Mouse (Mus musculus) adrenal gland, adult (tissue): ENCODE data around the gene Ppip5k1.
"Not testable (repeated sequence)": the region's sequence is repeated elsewhere in the genome, so short reads cannot be mapped to it uniquely, and the experiment has no call there.

Experiments
- DNase-seq, 2 experiments: peaks; one replicate each; pipeline ENCODE4 v3.0.0; 2022 to 2023; ENCODE audit warnings: low spot score in 1 of 2; ENCODE audit not compliant: inconsistent age in 2 of 2

The Ppip5k1 gene

DNA sequence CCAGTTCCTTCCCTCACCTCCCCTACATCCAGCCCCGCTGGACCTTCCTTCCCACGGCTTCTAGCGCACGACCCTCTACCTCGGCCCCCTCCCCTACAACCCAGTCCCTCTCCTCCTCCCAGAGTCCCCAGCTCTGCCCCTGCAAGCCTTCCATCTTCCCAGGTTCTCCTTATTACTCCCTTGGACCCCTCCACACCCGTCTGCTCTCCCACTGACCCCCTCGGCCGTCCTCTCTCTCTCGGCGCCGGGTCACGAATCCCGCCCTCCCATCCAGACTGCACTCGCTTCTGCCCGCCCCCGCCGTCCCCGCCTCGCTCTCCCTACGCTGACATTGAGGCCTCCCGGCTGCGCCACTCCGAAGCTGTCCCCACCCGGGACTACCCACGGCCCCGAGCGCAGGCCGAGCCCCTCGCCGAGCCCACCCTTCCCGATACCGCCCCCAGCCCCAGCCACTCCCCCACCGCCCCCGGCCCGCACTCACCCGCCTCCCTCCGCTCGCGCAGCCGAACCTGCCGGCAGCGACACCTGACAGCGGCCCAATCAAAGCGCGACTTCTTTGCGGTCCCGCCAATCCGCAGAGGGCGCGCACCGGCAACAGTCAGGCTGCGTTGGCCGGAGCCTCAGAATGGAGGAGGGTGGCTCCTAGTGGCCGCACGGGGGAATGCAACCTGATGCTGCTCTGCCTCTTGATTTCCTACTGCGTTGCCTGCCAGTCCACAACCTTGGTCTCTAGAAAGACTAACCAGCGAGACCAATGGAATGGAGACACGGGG is at the start of gene Ppip5k1:
Ppip5k1 (minus strand) TSS at position 577 of the 773 bp plus-strand sequence.
- DNase-seq: peak; percentile 97 to 99

DNA sequence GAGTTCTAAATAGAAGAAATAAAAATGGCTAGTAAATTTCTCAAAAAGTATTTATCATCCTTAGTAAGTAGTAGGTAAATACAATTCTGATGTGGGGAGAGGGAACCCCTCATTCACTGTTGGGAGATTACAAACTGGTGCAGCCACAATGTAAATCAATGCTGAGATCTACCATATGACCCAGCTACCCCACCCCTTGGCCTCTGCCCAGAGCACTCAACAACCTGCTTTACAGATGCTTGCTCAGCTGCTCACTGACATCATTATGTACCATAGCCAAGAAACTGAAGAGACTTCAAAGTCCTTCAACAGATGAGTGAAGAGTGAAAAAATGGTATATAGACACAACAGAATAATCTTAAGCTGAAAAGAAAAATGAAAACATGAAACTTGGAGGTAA is 48.1 kb upstream of the Ppip5k1 start:
- DNase-seq: no peak

DNA sequence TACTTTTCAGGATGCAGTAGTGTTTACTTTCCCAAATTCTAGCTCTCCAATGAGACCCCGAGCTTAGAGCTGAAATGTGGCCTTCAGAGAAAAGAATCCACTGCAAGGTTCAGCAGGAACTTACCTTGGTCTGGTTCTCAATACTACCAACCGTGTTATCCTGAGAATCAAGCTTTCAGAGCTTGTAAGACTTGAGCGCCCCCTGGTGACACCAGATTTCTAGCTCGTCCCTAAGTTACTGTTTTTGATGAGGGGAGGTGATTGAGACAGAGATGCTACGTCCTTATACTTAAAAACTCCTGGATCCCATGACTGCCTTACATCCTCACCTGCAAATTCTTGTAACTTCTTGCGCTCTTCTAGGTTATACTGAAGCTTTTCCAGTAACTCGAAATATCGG is 41.4 kb upstream of the Ppip5k1 start:
- peak; percentile 73 to 93 for DNase-seq

DNA sequence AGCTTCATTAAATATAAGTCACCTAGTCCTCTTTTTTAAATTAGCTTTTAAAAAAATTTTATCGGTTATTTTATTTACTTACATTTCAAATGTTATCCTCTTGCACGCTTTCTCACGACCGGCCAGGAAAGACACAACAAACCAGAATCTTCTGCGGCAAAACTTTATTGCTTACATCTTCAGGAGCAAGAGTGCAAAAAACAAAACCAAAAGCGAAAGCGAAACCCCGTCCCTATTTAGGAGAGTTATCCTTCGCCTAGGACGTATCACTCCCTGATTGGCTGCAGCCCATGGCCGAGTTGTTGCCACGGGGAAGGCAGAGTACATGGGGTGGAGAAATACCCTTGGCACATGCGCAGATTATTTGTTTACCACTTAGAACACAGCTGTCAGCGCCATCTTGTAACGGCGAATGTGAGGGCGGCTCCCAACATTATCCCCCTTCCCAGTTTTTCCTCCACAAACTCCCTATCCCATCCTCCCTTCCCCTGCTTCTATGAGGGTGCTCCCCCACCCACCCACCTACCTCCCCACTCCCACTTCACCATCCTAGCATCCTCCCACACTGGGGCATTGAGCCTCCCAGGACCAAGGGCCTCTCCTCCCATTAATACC is 31.9 kb upstream of the Ppip5k1 start, which contains the start of gene Strc:
Strc (minus strand) TSS at position 208 of the 615 bp plus-strand sequence.
- DNase-seq: not testable (repeated sequence)

DNA sequence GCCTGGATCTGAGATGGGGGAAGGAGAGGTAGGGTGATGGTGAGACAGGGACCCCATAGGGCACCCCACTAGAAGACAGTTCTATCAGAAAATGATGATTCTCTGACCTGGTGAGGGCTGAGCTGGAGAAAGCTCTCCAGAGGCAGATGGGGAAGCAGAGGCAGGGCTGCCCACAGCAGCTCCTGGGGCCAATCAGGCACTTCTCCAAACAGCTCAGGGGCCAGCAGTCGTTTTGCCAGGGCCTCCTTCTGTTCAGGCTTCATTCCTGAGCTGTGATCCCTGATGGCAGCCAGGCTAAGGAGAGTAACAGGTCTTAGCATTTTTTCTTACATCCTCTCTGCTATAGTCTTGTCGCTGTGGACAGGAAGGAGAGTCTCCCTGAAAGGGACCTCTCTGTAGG is 19.6 kb upstream of the Ppip5k1 start:
- no peak for DNase-seq

DNA sequence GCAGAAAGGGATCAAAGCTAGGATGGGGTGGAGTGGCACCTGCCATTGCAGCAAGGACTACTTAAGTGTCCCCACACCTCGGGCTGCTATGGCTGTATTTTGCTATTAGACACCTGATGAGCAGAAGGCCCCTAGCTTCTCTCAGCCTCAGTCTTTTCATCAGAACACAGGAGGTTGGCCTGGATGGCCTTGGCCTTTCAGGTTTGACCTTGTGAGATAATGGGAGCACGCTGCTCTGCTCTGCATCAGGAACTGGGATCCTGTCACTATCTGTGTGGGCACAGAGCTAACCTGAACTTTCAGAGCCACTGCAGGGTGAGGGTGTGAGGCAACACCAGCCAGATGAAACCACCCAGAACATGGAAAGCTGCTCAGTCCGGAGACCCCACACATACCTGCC is 17.1 kb upstream of the Ppip5k1 start:
- DNase-seq: peak; percentile 70 to 75

DNA sequence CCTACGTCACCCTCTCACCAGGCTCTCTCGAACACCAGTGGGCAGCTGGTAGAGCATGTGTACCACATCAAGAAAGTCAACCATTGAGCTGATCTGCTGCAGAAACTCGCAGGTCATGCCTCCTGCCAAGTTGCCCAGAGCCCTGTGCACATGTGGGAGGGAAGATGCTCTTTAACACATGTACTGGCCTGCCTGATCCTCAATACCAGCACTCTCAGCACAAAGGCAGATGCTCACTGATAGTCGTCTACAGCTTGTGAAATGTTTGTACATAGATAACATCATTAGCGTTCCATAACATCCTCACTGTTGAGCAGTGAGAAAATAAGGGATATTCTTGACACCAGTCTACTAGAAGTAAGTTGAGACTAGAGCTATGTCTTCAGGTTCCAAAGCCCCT is 15.7 kb upstream of the Ppip5k1 start:
- no peak for DNase-seq

DNA sequence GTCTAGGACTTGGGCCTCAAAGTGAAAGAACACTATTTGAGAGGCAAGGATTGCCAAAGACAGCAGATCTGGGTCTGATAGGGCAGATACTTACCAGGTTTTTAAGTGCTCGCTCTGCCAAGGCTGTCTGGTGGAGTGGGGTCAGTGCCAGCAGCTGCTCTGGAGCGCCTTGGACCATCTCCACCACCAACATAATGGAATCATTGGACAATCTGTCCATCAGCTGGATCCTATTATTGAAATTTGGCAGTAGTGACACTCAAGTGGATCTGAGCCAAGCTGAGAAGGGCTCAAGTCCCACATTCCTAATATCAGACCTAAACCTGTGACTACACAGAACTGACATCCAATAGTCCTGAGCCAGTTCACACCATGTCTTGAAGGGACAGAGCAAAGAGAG is 13.6 kb upstream of the Ppip5k1 start:
- DNase-seq: no peak

DNA sequence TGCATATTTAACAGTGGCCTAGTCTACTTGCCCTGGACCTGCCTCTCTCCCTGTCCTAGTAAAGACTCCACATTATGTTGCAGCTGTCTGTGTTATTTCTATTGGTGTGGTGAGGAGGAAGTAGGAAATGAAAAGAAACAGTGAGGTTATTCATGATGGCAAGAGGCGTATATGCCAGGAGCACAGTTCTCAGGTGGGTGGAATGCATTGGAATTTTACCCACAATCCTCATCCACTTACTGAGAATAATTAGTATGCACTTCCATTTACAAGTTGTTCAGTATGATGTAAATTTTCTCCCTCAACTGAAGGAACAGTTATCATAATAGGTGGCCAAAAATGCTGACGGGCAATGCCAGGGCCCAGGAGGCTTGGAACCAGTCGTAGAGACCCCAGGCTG is 8.5 kb upstream of the Ppip5k1 start:
- DNase-seq: no peak

DNA sequence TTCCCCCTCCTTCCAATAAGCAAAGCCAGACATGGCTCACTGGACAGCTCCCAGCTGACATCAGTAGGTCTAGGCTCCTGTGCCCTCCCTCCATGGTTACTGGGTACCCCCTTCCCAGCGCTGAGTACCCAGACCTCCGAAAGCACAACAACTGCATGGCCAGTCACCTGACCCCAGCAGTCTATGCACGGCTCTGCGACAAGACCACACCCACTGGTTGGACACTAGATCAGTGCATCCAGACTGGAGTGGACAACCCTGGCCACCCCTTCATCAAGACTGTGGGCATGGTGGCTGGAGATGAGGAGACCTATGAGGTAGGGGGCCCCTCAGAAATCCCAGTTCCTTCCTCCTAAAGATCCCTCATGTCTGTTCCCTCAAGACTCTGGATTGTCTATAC is 4.3 kb upstream of the Ppip5k1 start:
- no peak for DNase-seq

DNA sequence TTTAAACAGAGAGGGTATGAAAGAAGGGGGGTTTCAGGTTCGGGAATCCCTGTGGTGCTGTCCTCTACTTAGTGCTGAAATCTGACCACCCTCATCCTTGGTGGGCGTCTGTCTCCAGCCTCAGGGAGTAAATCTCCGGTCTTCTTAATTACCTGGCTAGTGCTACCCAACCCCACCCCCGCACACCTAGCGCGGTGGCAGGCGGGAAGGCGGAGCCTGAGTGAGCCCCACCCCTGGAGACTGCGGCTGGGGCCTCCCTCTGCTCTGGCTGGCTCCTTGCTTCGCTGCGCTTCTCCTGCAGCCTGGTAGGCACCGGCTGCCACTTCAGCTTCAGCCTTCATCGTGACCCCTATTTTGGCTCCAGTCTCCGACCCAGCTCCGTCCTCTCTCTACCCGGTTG is 3.2 kb upstream of the Ppip5k1 start:
- peak; percentile 60 to 77 for DNase-seq

DNA sequence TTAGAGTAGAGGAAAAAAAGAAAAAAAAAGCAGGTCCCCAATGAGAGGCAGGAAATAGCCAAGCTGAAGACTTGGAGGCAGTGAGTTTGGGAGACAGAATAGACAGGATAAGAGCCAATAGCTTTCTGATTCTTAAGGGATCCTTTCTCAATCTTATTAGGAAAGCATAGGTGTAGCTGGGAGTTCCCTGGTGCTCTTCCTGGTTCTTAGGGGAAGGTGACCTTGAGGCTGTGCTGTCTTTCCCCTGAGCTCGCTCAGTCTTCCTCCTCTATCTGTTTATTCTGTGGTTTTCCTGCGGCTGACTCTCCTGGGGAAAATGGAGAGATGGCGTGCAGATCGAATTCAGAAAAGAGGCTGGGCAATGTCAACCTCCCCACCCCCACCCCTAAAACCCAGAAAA is 2.8 kb upstream of the Ppip5k1 start:
- no peak for DNase-seq

DNA sequence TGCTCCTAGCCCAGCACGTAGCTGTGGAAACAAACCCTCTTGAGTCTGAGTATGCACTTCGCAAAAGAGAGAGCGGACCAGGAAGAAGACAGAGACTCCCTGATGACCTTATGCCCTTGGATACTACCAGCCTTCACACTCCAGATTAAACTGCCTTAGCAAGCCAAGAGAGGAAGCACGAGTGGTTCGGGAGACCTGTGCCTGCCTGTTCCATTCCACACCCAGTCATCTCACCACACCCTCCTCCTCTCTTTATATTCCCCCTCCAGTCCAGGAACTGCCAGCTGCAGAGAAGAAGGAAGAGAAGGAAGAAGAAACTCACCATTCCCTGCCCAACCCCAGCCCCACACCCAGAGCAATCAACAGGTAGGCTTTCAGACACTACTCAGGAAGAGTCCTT is 2.3 kb upstream of the Ppip5k1 start, which contains the start of gene Ckmt1:
Ckmt1 (plus strand) TSS at position 221 of the 400 bp plus-strand sequence.
- no peak for DNase-seq

DNA sequence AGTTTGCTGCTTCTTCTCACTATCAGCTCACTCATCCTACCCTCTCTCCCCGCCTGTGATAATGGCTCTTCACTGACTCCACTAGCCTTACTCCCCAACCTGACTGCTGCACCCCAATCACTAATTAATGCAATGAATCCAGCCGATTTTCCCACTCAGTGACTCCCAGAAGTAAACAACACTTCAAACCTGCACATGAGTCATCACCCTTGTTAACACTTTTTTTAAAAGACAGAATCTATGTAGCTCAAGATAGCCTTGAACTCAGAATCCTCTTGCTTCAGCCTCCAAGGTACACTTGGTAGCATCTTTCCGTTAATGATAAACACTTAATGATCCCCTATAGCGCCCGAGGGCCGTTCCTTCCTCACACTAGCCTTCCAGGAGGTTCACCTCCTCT is 818 bp downstream of the Ppip5k1 start:
- no peak for DNase-seq

DNA sequence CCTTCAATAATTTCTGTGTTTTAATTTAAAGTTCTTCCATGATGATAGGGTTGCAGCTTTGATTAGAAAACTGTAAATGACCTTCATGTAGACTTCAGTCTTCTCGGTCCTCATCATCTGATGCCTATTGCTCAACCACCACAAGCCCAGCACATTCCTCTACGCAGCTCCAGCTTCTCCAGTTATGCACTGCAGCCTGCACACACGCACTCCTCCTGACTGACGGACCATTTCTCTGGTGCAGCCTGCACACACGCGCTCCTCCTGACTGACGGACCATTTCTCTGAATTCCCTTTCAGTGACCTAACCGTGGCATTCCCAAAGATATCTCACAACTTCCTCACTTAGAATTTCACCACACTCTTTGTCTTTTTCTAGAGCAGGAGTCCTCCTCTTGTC is 2.0 kb downstream of the Ppip5k1 start:
- peak in 1 of 2 experiments; percentile 27 for DNase-seq

DNA sequence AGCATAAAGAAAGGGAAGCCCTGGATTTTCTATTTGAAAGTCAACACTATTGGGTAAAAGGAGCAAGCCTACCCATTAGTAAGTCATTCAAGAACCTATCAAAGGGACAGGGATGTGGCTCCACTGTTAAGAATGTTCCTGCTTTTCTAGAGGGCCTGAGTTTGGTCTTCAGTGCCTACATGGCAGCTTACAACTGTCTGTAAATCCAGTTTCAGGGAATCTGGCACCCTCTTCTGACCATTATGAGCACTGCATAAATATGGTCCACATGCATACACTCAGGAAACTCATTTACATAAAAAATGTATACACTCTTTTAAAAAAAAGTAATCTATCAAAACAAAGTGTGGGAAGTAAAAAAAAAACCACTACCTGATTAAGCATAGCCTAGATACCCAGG is 16.1 kb downstream of the Ppip5k1 start:
- no peak for DNase-seq

DNA sequence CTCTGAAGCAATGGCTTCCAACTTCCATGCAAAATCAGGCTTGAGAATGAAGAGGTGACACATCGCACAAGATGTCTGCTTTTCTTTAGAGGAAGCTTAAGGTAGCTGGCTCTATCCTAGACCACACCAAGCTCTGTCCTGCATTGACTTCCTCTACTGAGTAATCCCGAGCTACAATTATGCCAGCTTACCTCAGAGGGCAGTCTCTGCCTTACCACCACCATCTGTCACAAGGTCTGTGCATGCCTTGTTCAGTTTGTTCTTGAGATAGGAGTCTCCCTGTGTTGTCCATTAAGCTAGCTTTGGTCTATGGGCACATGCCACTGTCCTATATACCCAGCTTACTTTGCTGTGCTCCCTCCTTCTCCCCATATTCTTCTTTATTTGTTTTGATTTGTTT is 25.7 kb downstream of the Ppip5k1 start:
- DNase-seq: no peak

DNA sequence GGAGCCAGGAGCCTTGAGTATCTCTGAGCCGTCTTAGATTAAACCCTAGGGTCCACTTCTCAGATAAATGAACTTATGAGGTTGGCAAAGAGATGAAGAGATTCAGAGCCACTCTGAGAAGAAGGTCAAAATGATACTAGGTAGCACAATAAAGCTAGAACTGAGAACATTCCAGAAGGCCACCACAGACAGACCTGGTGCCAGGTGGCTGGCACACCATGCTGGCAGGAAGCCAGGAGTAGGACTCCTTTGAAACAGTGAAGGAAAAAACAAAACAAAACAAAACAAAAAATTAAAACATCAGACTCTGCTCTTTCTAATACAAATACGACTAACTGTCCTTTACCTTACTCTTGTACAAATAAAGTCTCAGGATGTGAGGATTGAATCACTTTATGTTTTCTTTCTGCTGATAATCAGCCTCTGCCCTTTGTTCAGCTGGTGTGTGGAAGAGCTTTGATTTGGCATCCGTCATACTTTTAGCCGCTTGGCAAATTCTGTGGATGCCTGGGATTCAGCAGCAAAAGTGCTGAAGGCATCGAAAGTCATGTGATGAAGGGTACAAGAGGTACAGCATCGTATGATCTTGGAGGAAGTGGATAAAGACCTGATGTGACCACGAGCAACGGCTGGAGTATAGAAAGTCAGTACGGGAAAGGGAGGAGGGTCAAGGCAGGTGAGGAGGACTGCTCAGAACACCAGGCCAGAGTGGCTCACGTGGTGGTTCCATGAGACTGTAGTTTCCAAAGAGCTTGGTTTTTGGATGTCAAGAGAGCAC is 31.3 kb downstream of the Ppip5k1 start:
- no peak for DNase-seq

DNA sequence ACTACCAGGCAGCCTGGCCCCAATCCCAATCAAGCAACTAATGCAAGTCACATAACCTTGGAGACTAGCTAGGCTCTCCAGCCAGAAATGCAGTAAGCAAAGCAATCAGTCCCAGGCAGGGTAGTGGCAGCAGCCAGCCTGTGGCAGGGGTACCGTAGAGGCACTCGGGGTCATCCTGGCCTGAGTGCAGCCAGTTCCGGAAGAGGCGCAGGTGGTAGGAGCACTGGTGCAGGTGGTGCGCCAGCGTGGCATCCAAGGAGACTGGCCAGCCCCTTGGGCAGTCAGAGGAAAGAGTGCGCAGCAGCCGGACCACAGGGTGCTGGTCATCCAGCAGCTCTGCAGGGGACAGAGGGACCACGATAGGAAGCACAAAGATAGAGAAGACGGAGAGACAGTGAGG is 32.2 kb downstream of the Ppip5k1 start:
- no peak for DNase-seq

DNA sequence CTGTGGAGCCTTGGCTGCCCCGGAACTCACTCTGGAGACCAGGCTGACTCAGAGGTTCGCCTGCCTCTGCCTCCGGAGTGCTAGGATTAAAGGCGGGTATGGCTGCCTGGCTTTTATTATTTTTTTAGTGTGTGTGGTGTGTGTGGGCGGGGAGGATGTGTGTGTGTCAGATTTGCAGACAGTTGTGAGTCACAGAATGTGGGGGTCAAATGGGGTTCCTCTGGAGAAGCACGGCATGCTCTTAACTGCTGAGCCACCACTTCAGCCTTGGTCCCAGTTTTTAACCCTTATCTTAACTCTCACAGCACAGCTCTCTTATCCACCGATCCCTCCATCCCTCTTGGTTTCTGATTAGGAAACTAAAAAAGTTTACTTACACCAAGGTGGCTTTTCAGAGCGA is 38.9 kb downstream of the Ppip5k1 start:
- DNase-seq: no peak

DNA sequence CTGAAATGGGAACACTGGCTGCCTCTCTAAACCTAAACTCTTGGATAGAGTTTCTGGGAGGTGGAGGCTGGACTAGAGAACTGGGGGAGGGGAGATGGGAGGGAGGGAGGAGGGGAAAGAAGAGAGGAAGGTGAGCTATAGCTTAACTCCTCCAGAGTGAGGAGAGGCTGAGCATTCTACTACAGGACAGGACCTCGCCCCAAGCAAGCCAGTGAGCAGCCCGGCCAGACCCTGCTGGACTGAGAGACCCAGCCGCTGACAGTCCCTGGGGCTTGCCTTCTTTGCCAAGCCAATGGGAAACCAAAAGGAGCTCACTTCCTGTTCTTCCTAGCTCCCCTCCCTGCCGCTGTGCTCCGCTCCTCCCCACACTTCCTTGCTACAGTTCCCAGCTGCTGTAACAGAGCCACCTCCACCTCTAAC is 46.2 kb downstream of the Ppip5k1 start:
- peak in 1 of 2 experiments; percentile 47 for DNase-seq

DNA sequence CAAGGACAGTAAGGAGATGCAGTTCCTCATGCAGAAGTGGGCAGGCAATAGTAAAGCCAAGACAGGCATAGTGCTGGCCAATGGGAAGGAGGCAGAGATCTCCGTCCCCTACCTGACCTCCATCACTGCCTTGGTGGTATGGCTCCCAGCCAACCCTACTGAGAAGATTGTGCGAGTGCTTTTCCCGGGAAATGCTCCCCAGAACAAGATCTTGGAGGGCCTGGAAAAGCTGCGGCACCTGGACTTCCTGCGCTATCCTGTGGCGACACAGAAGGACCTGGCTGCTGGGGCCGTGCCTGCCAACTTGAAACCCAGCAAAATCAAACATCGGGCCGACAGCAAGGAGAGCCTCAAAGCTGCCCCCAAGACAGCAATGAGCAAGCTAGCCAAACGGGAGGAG is 55.2 kb downstream of the Ppip5k1 start:
- no peak for DNase-seq
